27 mouse cellular contexts compared by ENCODE assay signal in genomic region chr12:91579665-91580064, GRCm38 (mm10). TPM values are rescaled to one million over a fixed set of nuclear protein-coding genes. Genes with fewer than 3 reads are reported as not detected.
A peak's percentile ranks its signal among the peaks of the same experiment; 100 is the strongest.
DNase-seq lines count a peak whose midpoint lies in the region; ATAC-seq and TF ChIP-seq lines count a peak whose summit lies in the region.
"Had no signal": no experiment of that assay in that cellular context is flagged by ENCODE, and none has a peak within 500 bp of the region (broad histone marks: within the 10 kb centered on the region; RNA-seq: fewer than 3 reads in every experiment).

No protein-coding gene starts in this region.

- DNase-seq in 416B (ENCODE audit: low read depth) (peak; percentile 21), G1E (ENCODE audit: low spot score) (no peak)
- DNase-seq in testis, postnatal 14 days (ENCODE audit: low spot score), result no peak
- no peak for DNase-seq in left cerebral cortex, postnatal 10 days (ENCODE audit: extremely low spot score in 1 of 2, low spot score in 2 of 2)
- DNase-seq: adrenal gland, adult 2 months; adrenal gland, postnatal 36 days; B cell, adult 2 months; cerebellum, adult 8-10 months; cerebellum, postnatal 25 days; gastrocnemius, postnatal 25 days; heart, adult 11 months; kidney, adult 8-10 months; kidney, postnatal 10 days; layer of hippocampus, adult 9-11 months; lung, adult 18-20 months; lung, postnatal 4 days; thymus, postnatal 14 days had no signal

- WGBS in liver, embryonic 12.5 days (ENCODE audit: insufficient replicate concordance), result 62% methylated on average over 2 of the region's 2 CpGs
- 97% methylated on average over 2 of the region's 2 CpGs for WGBS in midbrain, embryonic 15.5 days

- ATAC-seq in G1E (ENCODE audit: extremely low read depth, insufficient number of reproducible peaks, low FRiP score, poor library complexity, severe bottlenecking), result peak; percentile 55
- ATAC-seq in liver, embryonic 12.5 days, result peak; percentile 51; the same call in 1 of the 2 replicates
- ATAC-seq in megakaryocyte progenitor cell, adult 5-6 weeks (replicated peaks; ENCODE audit: poor library complexity), result peak; percentile 42
- no peak for ATAC-seq in midbrain, embryonic 15.5 days (replicated peaks)
- ATAC-seq: forebrain, embryonic 13.5 days; hindbrain, embryonic 16.5 days; lung, postnatal 0 days; midbrain, embryonic 16.5 days had no signal

- H3K36me3 ChIP-seq in G1E (replicated peaks), result peaks cover 93% of the 10 kb centered on the region
- H3K36me3 ChIP-seq in liver, embryonic 12.5 days, result peaks cover 87% of the 10 kb centered on the region
- peaks cover 13% of the 10 kb centered on the region for H3K36me3 ChIP-seq in midbrain, embryonic 15.5 days (replicated peaks)

- no peak overlapping the region for H3K4me2 ChIP-seq in liver, embryonic 12.5 days
- H3K4me2 ChIP-seq in midbrain, embryonic 15.5 days, result no peak overlapping the region
- H3K4me2 ChIP-seq: forebrain, embryonic 13.5 days; heart, embryonic 15.5 days; neural tube, embryonic 12.5 days had no signal

- peaks cover 46% of the 10 kb centered on the region for H3K4me1 ChIP-seq in G1E (ENCODE audit: insufficient read depth, low read depth, low read length)
- H3K4me1 ChIP-seq in liver, embryonic 12.5 days, result peaks cover 37% of the 10 kb centered on the region
- H3K4me1 ChIP-seq in midbrain, embryonic 15.5 days, result peaks cover 22% of the 10 kb centered on the region

- no peaks in the 10 kb centered on the region for H3K27me3 ChIP-seq in G1E (ENCODE audit: insufficient read depth, low read length)
- H3K27me3 ChIP-seq in liver, embryonic 12.5 days (replicated peaks), result no peaks in the 10 kb centered on the region
- H3K27me3 ChIP-seq in midbrain, embryonic 15.5 days (replicated peaks), result no peaks in the 10 kb centered on the region
- H3K27me3 ChIP-seq: forebrain, embryonic 13.5 days; heart, embryonic 15.5 days; neural tube, embryonic 12.5 days had no signal

- H3K27ac ChIP-seq in liver, embryonic 12.5 days, result no peak overlapping the region
- H3K27ac ChIP-seq in midbrain, embryonic 15.5 days, result no peak overlapping the region
- H3K27ac ChIP-seq: forebrain, embryonic 13.5 days; heart, embryonic 10.5 days; heart, embryonic 15.5 days; neural tube, embryonic 12.5 days had no signal

- intact Hi-C loops in left cerebral cortex, postnatal 10 days (cut with DNase I), result loop anchor here (10.0 kb wide), 1 partner anchor 225 kb away; no protein-coding TSS in a partner anchor

- H3K9me3 ChIP-seq in G1E (replicated peaks), result no peaks in the 10 kb centered on the region
- H3K9me3 ChIP-seq in liver, embryonic 12.5 days (replicated peaks), result no peaks in the 10 kb centered on the region
- H3K9me3 ChIP-seq in midbrain, embryonic 15.5 days, result no peaks in the 10 kb centered on the region
- H3K9me3 ChIP-seq: forebrain, embryonic 13.5 days; heart, embryonic 10.5 days; heart, embryonic 15.5 days; neural tube, embryonic 12.5 days had no signal

- H3K4me3 ChIP-seq in G1E (ENCODE audit: low read depth, low read length), result no peak overlapping the region
- no peak overlapping the region for H3K4me3 ChIP-seq in liver, embryonic 12.5 days
- H3K4me3 ChIP-seq in midbrain, embryonic 15.5 days, result no peak overlapping the region
- H3K4me3 ChIP-seq: forebrain, embryonic 13.5 days; heart, embryonic 10.5 days; heart, embryonic 15.5 days; neural tube, embryonic 12.5 days had no signal

- TF ChIP-seq CTCF in G1E (IDR thresholded peaks at IDR 0.05; ENCODE audit: low read depth, low read length), result no peak

- no peak overlapping the region for H3K9ac ChIP-seq in liver, embryonic 12.5 days
- no peak overlapping the region for H3K9ac ChIP-seq in midbrain, embryonic 15.5 days
- H3K9ac ChIP-seq: forebrain, embryonic 13.5 days; heart, embryonic 15.5 days; neural tube, embryonic 12.5 days had no signal

RNA-seq across cellular contexts. Expression of gene Gtf2a1, which starts 10.6 kb away (rescaled TPM):
- total RNA-seq in G1E (2014; fragmentation: Nextera tagmentation) (153 and 157 TPM in 2 replicates), G1E (2017) (62.3 and 76.3 TPM in 2 replicates)
- 10.3 and 13.5 TPM in 2 replicates for polyA plus RNA-seq in G1E (2012)
- 28.0 and 29.3 TPM in 2 replicates for polyA plus RNA-seq in liver, embryonic 12.5 days (2016; fragmentation: Nextera tagmentation; extraction: Ambion mirVana)
- 31.1 and 34.5 TPM in 2 replicates for total RNA-seq in megakaryocyte progenitor cell, adult 5-6 weeks (2015)
- 31.7 and 35.5 TPM in 2 replicates for total RNA-seq in megakaryocyte progenitor cell, adult 5-6 weeks (2017)
- polyA plus RNA-seq in midbrain, embryonic 15.5 days (2015; fragmentation: Nextera tagmentation; extraction: Ambion mirVana), result 60.5 and 65.8 TPM in 2 replicates
- total RNA-seq in left cerebral cortex, postnatal 10 days (2021), result 10 to 100 TPM; 49.5 to 52.7 TPM
